Mouse (Mus musculus): Measurements from ENCODE around the gene Sorcs1.
A peak's percentile ranks its signal among the peaks of the same experiment; 100 is the strongest.

Sorcs1 gene

DNA sequence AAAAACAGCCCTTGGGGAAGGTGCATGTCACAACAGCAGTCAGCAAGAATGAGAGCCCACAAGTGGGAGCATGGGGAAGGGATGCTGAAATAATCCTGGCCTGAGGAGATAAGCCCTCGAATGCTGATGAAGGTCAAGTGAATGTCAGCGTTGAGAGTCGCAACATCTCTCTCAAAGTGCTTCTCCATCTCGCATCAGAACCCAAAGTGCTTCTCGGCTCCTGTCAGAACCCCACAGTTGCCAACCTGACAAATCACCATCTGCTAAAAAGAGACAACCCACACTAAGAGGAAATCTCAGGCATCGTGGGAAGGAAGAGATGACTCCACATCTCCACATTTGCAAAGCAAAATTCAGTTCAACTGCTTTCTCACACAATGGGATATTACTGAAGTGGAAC is 119.7 kb downstream of the Sorcs1 start:
- DNase-seq = peak; percentile 30

DNA sequence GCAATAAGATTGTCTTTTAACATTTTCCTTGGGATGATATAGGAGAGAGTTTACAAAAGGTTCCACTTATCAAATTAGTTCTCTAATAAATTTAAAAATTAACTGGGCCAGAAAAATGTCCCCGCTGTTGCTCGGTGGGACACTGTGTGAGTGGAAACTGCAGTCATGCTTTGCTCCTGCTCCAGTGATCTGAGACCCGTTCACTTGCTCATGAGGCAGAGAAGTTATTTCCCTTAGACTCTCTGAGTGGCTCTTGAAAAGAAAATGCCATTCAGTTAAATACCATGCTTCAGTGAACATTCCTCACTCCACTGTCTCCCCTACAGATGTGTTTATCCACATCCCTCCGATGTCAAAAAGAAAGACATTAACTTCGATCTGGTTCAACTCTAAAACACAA is 144.4 kb downstream of the Sorcs1 start:
- DNase-seq = no peak

- no peak for DNase-seq
These were observed 150.6 kb downstream of the Sorcs1 start for GRCm38 (mm10) chr19:50527835-50528234.

DNA sequence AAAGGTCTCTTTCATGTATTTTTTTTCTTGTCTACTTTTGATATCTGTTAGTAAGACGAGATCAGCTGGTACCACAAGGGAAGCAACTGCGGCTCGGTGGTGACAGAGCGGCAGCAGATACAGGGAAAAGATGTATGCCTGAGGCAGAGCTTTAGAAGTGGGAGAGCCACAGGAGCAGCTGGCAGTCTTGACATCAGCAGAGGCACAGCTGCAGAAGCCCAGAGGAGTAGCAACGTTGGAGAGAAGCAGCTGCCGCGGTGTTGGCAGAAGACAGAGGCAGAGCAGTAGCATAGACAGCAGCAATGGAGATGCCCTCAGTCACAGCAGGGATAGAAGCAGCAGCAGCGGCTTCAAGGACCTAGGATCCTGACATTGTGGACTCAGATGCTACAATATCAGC is 152.4 kb downstream of the Sorcs1 start:
- peak; percentile 9 for DNase-seq

DNA sequence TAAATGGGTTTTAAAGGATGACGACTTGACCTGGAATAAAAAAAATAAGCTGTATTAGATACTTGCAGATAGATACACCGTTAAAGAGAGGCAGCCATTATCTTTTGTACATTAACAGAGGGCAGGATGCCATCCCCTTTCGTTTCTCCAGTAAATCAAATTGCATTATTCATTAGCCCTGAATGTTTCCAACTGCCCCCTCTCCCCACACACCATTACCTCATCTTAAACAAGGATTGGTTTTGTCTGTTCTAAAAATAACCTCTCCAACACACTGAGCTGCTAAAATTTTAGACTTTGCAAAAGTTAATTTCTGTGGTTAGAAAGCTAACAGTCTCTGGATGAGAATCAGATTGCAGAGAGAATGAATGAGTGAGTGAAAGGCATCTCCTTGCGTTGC is 156.5 kb downstream of the Sorcs1 start:
- DNase-seq = no peak

DNA sequence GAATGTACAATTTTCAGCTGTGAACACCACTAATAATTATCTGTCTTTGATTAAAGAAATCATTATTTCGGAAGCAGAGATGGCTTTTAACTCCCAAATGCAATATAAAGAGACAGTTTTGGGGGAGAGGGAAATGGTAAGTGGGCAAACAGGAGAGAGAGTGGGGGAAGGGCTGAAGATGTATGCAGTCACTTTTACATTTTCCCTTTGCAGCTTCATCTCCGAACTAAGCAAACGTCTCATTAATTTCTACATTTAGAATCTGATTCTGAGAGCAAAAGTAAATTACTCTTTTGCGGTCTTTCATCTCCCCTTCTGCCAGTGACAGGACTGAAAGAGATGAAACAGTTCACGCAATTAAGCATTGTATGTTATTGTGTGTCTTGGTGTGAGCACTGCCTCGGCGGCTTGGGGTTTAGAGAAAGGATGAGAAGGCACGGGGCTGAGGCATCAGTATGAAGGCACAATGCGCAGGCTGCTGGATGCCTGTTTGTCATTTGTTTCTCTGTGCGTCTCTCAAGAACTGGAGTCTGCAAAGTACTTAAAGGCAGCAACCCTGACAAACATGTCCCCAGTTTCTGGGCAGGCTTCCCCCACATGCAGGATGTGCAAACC is 163.3 kb downstream of the Sorcs1 start:
- DNase-seq = no peak

- DNase-seq = peak; percentile 9
These were observed 164.1 kb downstream of the Sorcs1 start for GRCm38 (mm10) chr19:50514309-50514830.

DNA sequence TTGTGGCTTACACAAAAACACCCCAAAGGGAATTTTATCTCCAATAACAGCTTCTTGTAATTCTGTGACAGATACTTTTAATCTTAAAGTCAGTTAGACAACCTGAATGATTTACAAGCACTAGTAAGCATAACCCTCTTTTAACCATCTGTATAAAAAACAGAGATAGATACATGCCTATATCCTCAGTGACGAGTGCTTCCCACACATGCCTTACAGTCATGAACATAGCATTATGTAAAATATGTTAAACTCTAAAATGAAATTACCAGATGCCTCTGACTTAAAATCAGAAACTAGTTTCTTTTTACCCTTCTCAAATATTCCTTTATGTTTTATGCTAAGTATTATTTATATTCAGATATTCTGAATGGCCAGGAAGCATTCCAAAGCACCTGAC is 175.6 kb downstream of the Sorcs1 start:
- DNase-seq = no peak

GRCm38 (mm10) chr19:50491121-50491520 is 187.3 kb downstream of the Sorcs1 start:
- no peak for DNase-seq

DNA sequence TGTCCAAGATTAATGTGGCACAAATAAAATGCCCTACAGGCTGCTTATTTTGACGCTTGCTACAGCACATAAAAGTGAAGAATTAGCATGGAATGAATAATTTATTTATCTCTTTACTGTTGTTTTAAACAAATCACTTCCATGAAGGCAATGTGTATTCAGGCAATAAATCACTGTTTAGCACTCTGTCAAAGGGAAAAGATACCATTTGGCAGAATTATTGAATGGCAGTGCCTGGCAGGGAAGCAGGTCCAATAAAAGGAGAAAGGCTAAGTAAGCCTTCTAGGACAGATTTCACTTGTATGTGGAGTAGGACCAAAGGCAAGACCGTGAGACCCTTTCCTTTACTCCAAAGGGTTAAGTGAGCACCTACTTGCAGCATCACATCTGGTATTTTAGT is 187.7 kb downstream of the Sorcs1 start:
- no peak for DNase-seq

- no peak for DNase-seq
These were observed 188.7 kb downstream of the Sorcs1 start for GRCm38 (mm10) chr19:50489786-50490185.

DNA sequence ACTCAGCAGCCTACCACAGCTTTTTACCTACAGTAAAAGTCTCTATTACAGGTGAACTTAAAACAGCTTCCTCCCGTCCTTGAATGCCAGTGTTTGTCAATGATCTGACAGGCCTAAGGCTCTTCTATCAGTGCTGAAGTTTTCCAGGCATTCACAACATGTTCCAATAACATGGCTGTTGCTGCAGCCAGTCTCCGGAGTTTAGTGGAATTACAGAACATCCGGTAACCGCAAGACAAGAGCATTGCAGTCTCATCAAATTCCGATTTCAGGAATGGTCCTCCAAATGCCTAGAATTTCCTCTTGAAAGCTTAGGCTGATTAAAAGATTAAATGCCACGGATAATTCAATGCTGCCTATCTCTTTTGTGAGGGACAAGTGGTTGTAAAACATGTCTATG is 190.0 kb downstream of the Sorcs1 start:
- no peak for DNase-seq

- DNase-seq = peak; percentile 80
These were observed 190.7 kb downstream of the Sorcs1 start for GRCm38 (mm10) chr19:50487768-50488167.

- no peak for DNase-seq
These were observed 192.1 kb downstream of the Sorcs1 start for GRCm38 (mm10) chr19:50486345-50486744.

DNA sequence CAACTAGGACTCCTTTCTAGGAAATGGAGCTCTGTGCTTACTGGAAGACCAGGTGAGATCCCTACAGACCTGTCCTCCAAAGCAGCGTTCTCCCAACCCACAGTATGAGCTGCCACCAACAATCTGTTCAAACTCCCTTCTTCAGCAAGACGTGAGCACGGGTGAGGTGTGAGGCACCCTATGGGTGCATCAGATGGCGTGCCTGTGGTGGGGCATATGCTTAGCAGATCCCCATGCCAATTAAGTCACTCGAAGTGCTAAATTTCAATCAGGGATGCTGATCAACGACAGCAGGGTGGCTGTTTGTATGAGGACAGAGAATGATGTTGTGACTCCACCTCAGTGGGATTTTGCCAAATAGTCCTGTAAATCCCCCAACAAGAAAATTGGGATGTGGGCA is 201.7 kb downstream of the Sorcs1 start:
- DNase-seq = no peak

DNA sequence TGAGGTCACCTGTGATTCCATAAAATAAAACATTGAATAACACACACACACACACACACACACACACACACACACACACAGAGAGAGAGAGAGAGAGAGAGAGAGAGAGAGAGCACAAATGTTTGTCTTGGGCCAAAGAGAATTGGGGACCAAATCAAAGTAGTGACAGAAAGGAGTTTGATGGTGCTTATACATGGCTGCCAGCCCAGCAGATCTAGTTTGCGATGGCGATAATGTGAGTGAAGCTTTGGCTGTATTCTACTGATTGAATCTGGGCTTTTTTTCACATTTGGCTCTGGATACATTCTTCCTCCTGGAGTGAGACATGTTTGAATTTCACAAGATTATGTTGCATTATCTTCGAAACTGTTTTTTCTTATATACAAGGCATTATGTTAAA is 209.9 kb downstream of the Sorcs1 start:
- no peak for DNase-seq

GRCm38 (mm10) chr19:50464811-50465210 is 213.6 kb downstream of the Sorcs1 start:
- no peak for DNase-seq

DNA sequence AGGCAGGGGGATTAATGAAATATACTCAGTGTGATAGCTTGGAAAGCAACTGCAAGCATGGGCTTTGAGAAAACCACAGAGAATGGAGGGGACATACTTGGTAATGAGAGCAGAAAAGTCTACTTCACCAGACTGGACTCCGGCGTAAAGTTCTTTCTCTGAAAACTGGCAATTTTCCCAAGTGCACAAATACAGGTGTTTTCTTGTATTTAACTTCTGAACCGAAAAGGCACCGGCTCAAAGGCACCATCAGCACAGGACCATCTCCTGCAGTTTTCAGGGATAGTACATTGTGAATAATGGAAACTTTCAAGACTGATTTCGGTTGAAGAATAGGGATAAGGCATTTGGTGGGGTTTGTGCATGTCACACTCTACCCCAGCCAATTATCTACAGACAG is 219.9 kb downstream of the Sorcs1 start:
- no peak for DNase-seq

DNA sequence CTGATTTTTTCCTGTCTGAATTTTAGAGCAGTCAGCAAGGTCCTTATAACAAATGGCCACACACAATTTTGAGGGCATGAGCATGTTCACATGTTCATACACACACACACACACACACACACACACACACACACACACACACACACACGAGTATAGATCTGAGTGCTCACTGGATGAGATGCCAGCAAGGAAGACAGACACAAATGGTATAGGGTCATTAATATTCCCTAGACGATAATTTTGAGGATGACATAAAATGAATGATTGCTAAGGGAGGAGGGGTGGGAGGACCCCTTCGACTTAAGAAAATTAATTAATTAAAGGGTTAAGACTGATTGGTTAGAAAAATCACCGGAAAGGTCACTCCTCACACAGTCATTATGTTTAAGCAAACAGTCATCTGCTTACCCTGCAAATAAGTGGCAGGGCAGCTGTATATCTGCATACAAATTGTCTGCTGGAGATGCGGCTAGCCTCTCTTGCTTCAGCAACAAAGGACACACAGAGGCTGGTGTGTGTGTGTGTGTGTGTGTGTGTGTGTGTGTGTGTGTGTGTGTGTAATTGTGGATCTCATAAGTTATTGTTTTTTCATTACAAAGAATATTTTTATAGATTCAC is 221.1 kb downstream of the Sorcs1 start:
- DNase-seq = no peak

GRCm38 (mm10) chr19:50441099-50441498 is 237.3 kb downstream of the Sorcs1 start:
- DNase-seq = no peak

GRCm38 (mm10) chr19:50440246-50440910 is 238.1 kb downstream of the Sorcs1 start:
- no peak for DNase-seq

DNA sequence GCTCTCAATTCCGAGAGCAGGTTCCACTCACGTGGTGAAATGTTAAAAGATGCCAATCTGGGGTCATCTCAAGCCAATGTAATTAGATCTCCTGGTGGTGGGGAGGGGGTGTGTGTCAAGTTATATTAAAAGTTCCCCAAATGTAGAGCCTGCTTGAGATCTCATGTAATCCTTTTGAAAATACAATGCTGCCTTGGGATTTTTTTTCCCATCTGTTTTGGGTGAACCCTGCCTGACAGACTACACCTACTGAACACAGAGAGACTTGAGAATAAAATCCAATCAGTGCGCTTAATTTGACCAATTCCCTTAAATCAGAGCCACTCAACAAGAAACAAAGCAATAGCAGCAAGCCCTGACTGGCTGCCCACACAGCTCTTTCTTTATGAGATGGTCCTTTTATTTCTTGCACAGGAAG is 239.0 kb downstream of the Sorcs1 start:
- DNase-seq = no peak

- no peak for DNase-seq
These were observed 255.5 kb downstream of the Sorcs1 start for GRCm38 (mm10) chr19:50422928-50423327.
